Mouse (Mus musculus): Measurements from ENCODE around the gene Pbx3. TPM values are rescaled to one million over a fixed set of nuclear protein-coding genes. Genes with fewer than 3 reads are reported as not detected.

The Pbx3 gene
- polyA plus RNA-seq, 1 experiment, result 5.8 TPM

DNA sequence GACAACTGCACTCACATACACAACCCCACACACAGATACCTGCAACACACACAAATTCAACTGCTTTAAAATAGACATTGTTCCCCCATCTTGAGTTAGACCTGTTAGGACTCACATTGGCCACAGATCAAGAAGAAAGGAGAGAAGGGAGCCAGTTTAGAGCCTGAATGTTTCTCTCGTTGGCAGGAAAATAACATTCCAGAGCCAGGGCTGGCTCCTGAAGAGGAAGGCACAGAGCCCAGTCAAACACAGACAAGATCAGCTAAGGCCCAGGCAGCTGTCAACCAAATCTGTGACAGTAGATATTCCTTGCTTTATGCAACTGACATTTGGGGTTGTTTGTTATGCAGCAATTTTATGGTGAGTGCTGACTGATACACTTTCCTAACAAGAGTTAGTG lies 245.1 kb downstream of the Pbx3 start:
- TF ChIP-seq FOSL1 (IDR thresholded peaks at IDR 0.05; ENCODE audit: insufficient read depth, low read length, poor library complexity, severe bottlenecking) (no peak), USF1 (IDR thresholded peaks at IDR 0.05; ENCODE audit: low read depth) (no peak), CEBPB (IDR thresholded peaks at IDR 0.05; ENCODE audit: low read depth) (no peak), MYOG (IDR thresholded peaks at IDR 0.05; ENCODE audit: control insufficient read depth, extremely low read depth, insufficient read length) (no peak), CTCF (IDR thresholded peaks at IDR 0.05; ENCODE audit: control insufficient read depth, insufficient read depth, insufficient read length) (no peak), MAX (IDR thresholded peaks at IDR 0.05) (no peak), MYOD1 (IDR thresholded peaks at IDR 0.05; ENCODE audit: control insufficient read depth, insufficient read length, low read depth) (no peak)
- no peaks in the 10 kb centered on the region for H3K79me3 ChIP-seq (ENCODE audit: low read depth)
- no peaks in the 10 kb centered on the region for H3K36me3 ChIP-seq (ENCODE audit: control insufficient read depth, insufficient read depth)
- H3K4me3 ChIP-seq (ENCODE audit: insufficient read depth, poor library complexity, severe bottlenecking), result no peak overlapping the region
- H3K79me2 ChIP-seq (ENCODE audit: control insufficient read depth, insufficient read depth), result no peaks in the 10 kb centered on the region
- no peak overlapping the region for H3ac ChIP-seq (ENCODE audit: control insufficient read depth, insufficient read length, low read depth)
- H3K27me3 ChIP-seq (ENCODE audit: control insufficient read depth, insufficient read depth, insufficient read length), result peaks cover 44% of the 10 kb centered on the region

DNA sequence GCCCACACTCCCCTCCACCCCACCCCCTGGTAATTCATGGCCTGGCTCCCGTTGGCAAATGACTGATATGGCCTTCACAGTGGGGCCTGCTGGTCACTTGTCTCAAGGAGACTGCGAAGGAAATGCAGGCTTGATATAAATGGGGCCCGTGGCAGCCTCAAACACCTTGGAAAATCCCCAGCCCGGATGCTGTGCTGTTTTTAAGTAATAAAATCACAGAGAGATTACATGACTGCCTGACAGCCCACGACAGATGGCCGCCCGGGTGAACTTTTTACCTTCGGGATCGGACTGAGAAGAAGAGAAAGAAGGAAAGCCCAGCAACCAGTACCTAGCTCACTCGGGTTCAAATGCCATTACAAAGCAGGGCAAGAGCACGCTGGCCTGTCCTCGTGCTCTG lies 249.0 kb downstream of the Pbx3 start:
- Histone ChIP-seq H3K4me3 (ENCODE audit: insufficient read depth, poor library complexity, severe bottlenecking) (no peak overlapping the region), H3K79me3 (ENCODE audit: low read depth) (no peaks in the 10 kb centered on the region), H3K79me2 (ENCODE audit: control insufficient read depth, insufficient read depth) (no peaks in the 10 kb centered on the region), H3K36me3 (ENCODE audit: control insufficient read depth, insufficient read depth) (no peaks in the 10 kb centered on the region), H3ac (ENCODE audit: control insufficient read depth, insufficient read length, low read depth) (no peak overlapping the region), H3K27me3 (ENCODE audit: control insufficient read depth, insufficient read depth, insufficient read length) (peaks cover 41% of the 10 kb centered on the region)
- TF ChIP-seq CTCF (IDR thresholded peaks at IDR 0.05; ENCODE audit: control insufficient read depth, insufficient read depth, insufficient read length) (no peak), CEBPB (IDR thresholded peaks at IDR 0.05; ENCODE audit: low read depth) (no peak), FOSL1 (IDR thresholded peaks at IDR 0.05; ENCODE audit: insufficient read depth, low read length, poor library complexity, severe bottlenecking) (no peak), MYOG (IDR thresholded peaks at IDR 0.05; ENCODE audit: control insufficient read depth, extremely low read depth, insufficient read length) (no peak), MAX (IDR thresholded peaks at IDR 0.05) (no peak), MYOD1 (IDR thresholded peaks at IDR 0.05; ENCODE audit: control insufficient read depth, insufficient read length, low read depth) (no peak), USF1 (IDR thresholded peaks at IDR 0.05; ENCODE audit: low read depth) (no peak)

Other genes with a start within 250 kb of the Pbx3 start
- gene Mapkap1, start 33.6 kb upstream of the Pbx3 start, polyA plus RNA-seq (2012; fragmentation: generic; extraction: Trizol), result 33.2 TPM